Mouse (Mus musculus) embryo, embryonic 11 days (tissue): ENCODE measurements around the gene Krtap2-4.
A peak's percentile ranks its signal among the peaks of the same experiment; 100 is the strongest.

Source experiments
- DNase-seq: peaks from one replicate; pipeline ENCODE4 v3.0.0-alpha.2; 2015

The Krtap2-4 gene

DNA sequence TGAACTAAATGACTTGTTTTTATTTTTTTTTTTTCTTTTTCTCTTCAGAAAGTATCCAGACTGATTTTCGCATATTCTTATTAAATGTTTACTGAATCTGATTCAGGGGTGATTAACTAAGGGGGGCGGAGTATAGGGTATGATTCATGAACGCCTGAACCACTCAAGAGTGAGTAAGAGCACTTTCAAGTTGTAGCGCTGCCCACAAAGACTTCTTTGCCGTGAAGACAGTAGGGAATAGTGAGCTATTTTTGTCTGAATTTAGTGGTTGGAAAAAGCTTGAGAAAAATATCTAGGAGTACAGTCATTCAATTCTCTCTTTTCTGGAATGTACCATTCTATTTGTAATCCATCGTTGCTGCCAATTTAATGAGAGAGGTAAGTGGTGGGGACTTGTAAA is 33.1 kb downstream of the Krtap2-4 start:
- no peak for DNase-seq

- no peak for DNase-seq
Observed at GRCm38 (mm10) chr11:99581051-99581450, 33.6 kb downstream of the Krtap2-4 start.

GRCm38 (mm10) chr11:99580636-99581035 is 34.0 kb downstream of the Krtap2-4 start, which contains the start of gene Krtap1-5:
Krtap1-5 (minus strand) TSS chr11:99581016.
- DNase-seq = no peak

DNA sequence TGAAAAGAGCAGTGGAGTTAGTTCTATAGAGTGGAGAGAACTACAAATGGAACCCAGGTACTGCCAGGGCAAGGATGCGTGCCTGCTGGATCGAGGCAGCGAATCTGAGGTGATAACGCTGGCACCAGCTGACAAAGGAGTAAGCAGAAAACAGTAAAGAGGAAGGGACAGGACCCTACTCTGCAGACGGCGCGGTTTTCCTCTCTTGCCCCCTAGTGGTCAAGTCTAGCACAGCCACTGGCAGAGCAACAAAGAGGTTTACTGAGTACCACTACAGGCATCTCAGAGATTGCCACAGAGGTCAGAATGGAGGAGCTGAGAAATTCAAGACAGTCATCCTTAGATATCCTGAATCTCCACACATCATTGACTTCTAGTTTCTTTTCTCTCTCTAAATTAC is 40.5 kb downstream of the Krtap2-4 start:
- peak; percentile 86 for DNase-seq

GRCm38 (mm10) chr11:99573164-99573563 is 41.5 kb downstream of the Krtap2-4 start:
- no peak for DNase-seq

- no peak for DNase-seq
Observed at GRCm38 (mm10) chr11:99566530-99566929, 48.1 kb downstream of the Krtap2-4 start, which contains the start of gene Krtap3-1. Krtap3-1 (minus strand) TSS chr11:99566630.
